Mouse (Mus musculus): ENCODE results near the gene Spag16.

DNA sequence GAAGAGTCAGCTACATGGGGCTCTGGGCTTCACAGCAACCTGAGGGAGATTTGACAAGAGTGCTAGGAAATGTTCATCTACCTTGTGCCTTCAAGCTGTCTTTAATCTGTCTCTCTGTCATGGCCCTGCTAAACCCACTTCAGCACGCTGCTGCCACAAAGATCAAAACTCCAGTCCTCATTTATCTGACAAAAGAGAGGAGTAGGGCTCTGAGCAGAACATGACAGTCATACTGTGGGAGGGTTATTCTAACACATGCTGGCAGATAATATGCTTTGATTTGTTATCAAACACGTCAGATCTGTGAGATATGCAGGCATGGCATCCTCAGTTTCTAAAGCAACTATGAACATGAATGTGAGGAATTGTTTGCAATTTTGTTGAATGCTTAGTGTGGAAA, 725.1 kb downstream of the Spag16 start:
- no peak for TF ChIP-seq CTCF (IDR thresholded peaks at IDR 0.05; ENCODE audit: low read depth, low read length)
- TF ChIP-seq GATA1 (IDR thresholded peaks at IDR 0.05; ENCODE audit: borderline replicate concordance, low read length): no peak
- TF ChIP-seq POLR2AphosphoS5 (IDR thresholded peaks at IDR 0.05; ENCODE audit: insufficient replicate concordance, low read depth, low read length): no peak
- TF ChIP-seq GATA2 (IDR thresholded peaks at IDR 0.05; ENCODE audit: borderline replicate concordance, low read depth, low read length): no peak

Data from G1E (cell line).